Mouse (Mus musculus): ENCODE data around the gene Cdx2. TPM values are rescaled to one million over a fixed set of nuclear protein-coding genes. Genes with fewer than 3 reads are reported as not detected.
A peak's percentile ranks its signal among the peaks of the same experiment; 100 is the strongest.

The Cdx2 gene
- total and polyA plus RNA-seq, 3 experiments: not detected

DNA sequence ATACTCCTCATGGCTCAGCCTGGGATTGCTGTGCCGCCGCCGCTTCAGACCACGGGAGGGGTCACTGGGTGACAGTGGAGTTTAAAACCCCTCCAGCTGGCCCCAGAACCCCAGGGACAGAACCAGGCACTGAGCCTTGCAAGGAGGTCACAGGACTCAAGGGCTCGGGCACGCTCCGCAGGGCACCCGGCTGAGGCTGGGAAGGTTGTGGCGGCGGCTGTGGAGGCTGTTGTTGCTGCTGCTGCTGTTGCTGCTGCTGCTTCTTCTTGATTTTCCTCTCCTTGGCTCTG, 5.3 kb downstream of the Cdx2 start:
- Histone ChIP-seq H3K9ac (ENCODE audit: low read depth, low read length) (no peak overlapping the region), H3K79me2 (replicated peaks; ENCODE audit: control insufficient read depth, insufficient read depth, low read length) (no peaks in the 10 kb centered on the region), H3K36me3 (ENCODE audit: control insufficient read depth, insufficient read depth, low read length) (no peaks in the 10 kb centered on the region), H3K4me1 (ENCODE audit: control insufficient read depth, insufficient read depth, low read length) (no peaks in the 10 kb centered on the region), H3K4me3 (no peak overlapping the region), H3K27me3 (ENCODE audit: control insufficient read depth, insufficient read depth, low read length) (peaks cover 26% of the 10 kb centered on the region), H3K27ac (no peak overlapping the region)
- no peak for DNase-seq
- intact Hi-C loops (cut with DNase I): no loop called here
- 3% methylated on average over 10 of the region's 10 CpGs for WGBS
- TF ChIP-seq CTCF (IDR thresholded peaks at IDR 0.05) (no peak), POLR2A (IDR thresholded peaks at IDR 0.05; ENCODE audit: insufficient read depth, low read depth, low read length) (no peak), EP300 (IDR thresholded peaks at IDR 0.05; ENCODE audit: insufficient read depth, low read depth, low read length) (no peak)

DNA sequence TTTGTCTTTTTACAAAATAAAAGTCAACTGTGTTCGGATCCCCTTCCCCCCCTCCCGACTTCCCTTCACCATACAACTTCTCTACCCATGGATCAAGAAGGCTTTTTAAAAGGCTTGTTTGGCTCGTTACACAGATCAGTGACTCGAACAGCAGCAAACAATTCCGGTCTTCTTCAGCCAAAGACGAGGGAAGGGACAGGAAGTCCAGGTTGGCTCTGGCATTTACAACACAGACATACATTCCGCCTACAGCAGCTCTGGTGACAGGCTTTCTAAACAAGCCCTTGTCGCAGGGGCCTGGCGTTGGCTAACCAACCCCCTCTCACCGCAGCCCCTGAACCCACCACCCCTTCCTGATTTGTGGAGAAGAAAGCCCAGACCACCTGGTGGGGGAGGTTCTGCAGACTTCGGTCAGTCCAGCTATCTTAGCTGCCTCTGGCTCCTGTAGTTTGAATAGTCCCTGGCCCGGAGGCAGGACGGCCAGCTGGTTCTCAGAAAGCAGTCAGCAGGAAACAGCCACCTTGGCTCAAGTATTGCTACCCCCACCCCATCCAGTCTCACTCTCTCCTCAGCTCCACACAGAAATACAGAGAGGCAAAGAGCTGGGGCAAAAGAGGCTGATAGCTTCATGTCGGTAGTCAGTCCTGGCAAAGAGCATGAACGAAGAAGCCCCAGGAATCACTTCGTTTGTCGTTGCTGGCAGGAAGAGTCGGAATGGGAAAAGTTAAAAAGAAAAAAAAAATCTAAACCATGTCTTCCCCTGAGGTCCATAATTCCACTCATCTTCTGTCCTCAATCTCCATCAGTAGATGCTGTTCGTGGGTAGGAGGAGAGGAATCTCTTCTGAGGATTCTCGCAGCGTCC, 5.9 kb downstream of the Cdx2 start:
- WGBS: 2% methylated on average over 21 of the region's 21 CpGs

DNA sequence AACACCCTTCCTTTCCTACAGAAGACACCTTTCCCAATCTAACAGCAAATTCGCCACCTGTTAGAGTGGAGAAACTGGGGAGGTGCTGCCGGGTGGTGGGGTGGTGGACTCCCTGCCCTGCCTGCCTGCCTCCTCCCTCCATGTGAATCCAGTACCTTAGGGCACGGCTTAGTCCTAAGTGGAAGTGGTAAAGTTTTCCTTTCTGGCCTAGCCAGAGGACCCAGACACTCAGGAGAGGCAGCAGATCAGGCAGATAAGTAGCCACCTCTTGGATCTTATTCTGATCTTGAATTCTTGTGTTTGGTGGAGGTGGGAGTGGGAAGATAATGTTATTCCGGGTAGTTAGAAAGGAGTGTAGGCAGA, 7.1 kb downstream of the Cdx2 start:
- Histone ChIP-seq H3K36me3 (ENCODE audit: control insufficient read depth, insufficient read depth, low read length) (no peaks in the 10 kb centered on the region), H3K4me1 (ENCODE audit: control insufficient read depth, insufficient read depth, low read length) (no peaks in the 10 kb centered on the region), H3K79me2 (replicated peaks; ENCODE audit: control insufficient read depth, insufficient read depth, low read length) (no peaks in the 10 kb centered on the region), H3K4me3 (no peak overlapping the region), H3K27ac (no peak overlapping the region), H3K9ac (ENCODE audit: low read depth, low read length) (no peak overlapping the region), H3K27me3 (ENCODE audit: control insufficient read depth, insufficient read depth, low read length) (peaks cover 21% of the 10 kb centered on the region)
- DNase-seq: no peak
- intact Hi-C loops (cut with DNase I): no loop called here
- WGBS: 6% methylated on average over 4 of the region's 4 CpGs
- no peak for TF ChIP-seq CTCF (IDR thresholded peaks at IDR 0.05)
- TF ChIP-seq EP300 (IDR thresholded peaks at IDR 0.05; ENCODE audit: insufficient read depth, low read depth, low read length): no peak
- TF ChIP-seq POLR2A (IDR thresholded peaks at IDR 0.05; ENCODE audit: insufficient read depth, low read depth, low read length): no peak

More for the DNA sequence above, 5.9 kb downstream of the Cdx2 start:
- H3K36me3 ChIP-seq (ENCODE audit: control insufficient read depth, insufficient read depth, low read length): no peaks in the 10 kb centered on the region
- TF ChIP-seq CTCF (IDR thresholded peaks at IDR 0.05) (no peak), POLR2A (IDR thresholded peaks at IDR 0.05; ENCODE audit: insufficient read depth, low read depth, low read length) (no peak), EP300 (IDR thresholded peaks at IDR 0.05; ENCODE audit: insufficient read depth, low read depth, low read length) (no peak)
- H3K9ac ChIP-seq (ENCODE audit: low read depth, low read length): no peak overlapping the region
- no peak overlapping the region for H3K27ac ChIP-seq
- no peak overlapping the region for H3K4me3 ChIP-seq
- H3K4me1 ChIP-seq (ENCODE audit: control insufficient read depth, insufficient read depth, low read length): no peaks in the 10 kb centered on the region
- H3K27me3 ChIP-seq (ENCODE audit: control insufficient read depth, insufficient read depth, low read length): peaks cover 23% of the 10 kb centered on the region
- DNase-seq: no peak
- H3K79me2 ChIP-seq (replicated peaks; ENCODE audit: control insufficient read depth, insufficient read depth, low read length): no peaks in the 10 kb centered on the region
- intact Hi-C loops (cut with DNase I): no loop called here

DNA sequence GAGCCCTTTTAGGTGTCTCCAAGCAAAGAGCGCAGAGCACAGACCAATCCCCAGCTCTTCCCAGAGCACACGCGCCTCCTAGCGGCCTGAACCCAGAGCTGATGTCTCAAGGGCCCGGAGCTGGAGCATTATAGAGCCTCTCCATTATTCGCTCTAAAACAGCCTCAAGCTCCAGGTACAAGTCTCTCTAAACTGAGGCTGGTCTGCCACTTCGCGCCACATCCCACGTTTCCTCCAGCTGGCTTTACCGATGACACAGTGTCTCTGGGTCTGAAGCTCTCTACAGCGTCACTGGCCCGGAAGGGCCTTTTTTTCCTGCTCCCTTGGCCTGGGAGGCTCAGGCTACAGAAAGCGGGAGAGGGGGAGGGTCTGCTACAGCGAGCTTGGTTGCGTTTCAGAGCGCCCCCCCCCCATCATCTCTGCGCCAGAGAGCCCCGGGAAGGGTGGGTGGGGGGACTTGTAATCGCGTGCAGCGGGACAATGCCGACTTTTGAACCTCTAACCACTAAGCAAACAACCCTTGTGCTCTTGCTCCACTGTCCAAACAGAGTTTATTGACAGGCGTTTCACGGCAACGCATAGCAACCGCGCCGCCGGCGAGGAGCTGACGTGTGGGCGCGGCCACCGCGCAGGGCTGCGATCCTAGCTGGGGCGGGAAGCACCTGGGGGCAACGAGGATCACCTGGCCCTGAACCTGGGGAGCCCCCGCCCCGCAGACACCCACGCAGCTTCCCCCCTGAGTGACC, 7.6 kb downstream of the Cdx2 start:
- Histone ChIP-seq H3K36me3 (ENCODE audit: control insufficient read depth, insufficient read depth, low read length) (no peaks in the 10 kb centered on the region), H3K27ac (no peak overlapping the region), H3K27me3 (ENCODE audit: control insufficient read depth, insufficient read depth, low read length) (peaks cover 19% of the 10 kb centered on the region), H3K4me3 (no peak overlapping the region), H3K9ac (ENCODE audit: low read depth, low read length) (no peak overlapping the region), H3K79me2 (replicated peaks; ENCODE audit: control insufficient read depth, insufficient read depth, low read length) (no peaks in the 10 kb centered on the region), H3K4me1 (ENCODE audit: control insufficient read depth, insufficient read depth, low read length) (no peaks in the 10 kb centered on the region)
- WGBS: 2% methylated on average over 41 of the region's 41 CpGs
- TF ChIP-seq EP300 (IDR thresholded peaks at IDR 0.05; ENCODE audit: insufficient read depth, low read depth, low read length): no peak
- peak; percentile 74 for TF ChIP-seq CTCF (IDR thresholded peaks at IDR 0.05)
- intact Hi-C loops (cut with DNase I): loop anchor here (1.0 kb wide), 1 partner anchor 359 kb away; no protein-coding TSS in a partner anchor
- DNase-seq: peak in 1 of 2 experiments; percentile 43

DNA sequence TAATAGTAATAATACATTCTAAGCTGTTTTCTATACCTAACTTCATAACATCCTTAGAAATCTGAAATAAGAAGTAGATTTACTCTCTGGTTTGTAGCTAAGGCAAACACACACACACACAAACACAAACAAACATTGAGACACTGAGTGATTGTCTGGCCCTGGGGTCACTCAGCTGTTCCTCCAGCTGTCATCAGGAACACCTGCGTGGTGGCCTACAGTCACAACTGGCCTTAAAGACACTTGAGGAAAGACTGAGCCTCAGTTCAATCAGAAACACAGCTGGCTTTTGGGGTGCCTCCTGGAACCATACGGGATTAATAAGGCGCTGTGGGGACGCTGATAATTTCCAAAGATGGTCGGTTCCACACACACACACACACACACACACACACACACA, 9.8 kb downstream of the Cdx2 start:
- H3K27ac ChIP-seq: no peak overlapping the region
- H3K36me3 ChIP-seq (ENCODE audit: control insufficient read depth, insufficient read depth, low read length): no peaks in the 10 kb centered on the region
- WGBS: 40% methylated on average over 5 of the region's 5 CpGs
- peaks cover 15% of the 10 kb centered on the region for H3K27me3 ChIP-seq (ENCODE audit: control insufficient read depth, insufficient read depth, low read length)
- H3K4me1 ChIP-seq (ENCODE audit: control insufficient read depth, insufficient read depth, low read length): no peaks in the 10 kb centered on the region
- no peak overlapping the region for H3K4me3 ChIP-seq
- no peak for DNase-seq
- no peak for TF ChIP-seq CTCF (IDR thresholded peaks at IDR 0.05)
- no peak overlapping the region for H3K9ac ChIP-seq (ENCODE audit: low read depth, low read length)
- intact Hi-C loops (cut with DNase I): no loop called here
- H3K79me2 ChIP-seq (replicated peaks; ENCODE audit: control insufficient read depth, insufficient read depth, low read length): no peaks in the 10 kb centered on the region

DNA sequence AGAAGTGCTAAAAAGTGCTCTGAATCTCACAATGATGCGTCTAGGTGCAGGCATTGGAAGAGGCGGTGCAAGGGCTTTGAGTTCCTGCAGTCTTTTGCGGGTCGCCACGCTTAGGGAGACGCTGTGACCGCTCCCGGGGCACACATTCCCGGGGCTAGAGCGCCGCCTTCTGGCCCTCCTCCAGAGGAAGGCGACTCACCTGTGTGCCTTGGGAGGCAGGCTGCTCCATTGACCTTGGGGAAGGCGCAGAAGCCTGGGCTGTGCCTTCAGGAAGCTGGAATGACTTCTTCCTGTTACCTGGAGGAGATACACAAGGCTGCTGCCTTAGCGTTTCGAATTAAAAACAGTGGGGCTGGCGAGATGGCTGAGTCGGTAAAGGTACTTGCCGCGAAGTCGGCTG, 12.9 kb downstream of the Cdx2 start:
- H3K4me3 ChIP-seq: no peak overlapping the region
- WGBS: 13% methylated on average over 20 of the region's 20 CpGs
- no peak overlapping the region for H3K27ac ChIP-seq
- DNase-seq: no peak
- H3K79me2 ChIP-seq (replicated peaks; ENCODE audit: control insufficient read depth, insufficient read depth, low read length): no peaks in the 10 kb centered on the region
- no peaks in the 10 kb centered on the region for H3K36me3 ChIP-seq (ENCODE audit: control insufficient read depth, insufficient read depth, low read length)
- no peak for TF ChIP-seq EP300 (IDR thresholded peaks at IDR 0.05; ENCODE audit: insufficient read depth, low read depth, low read length)
- TF ChIP-seq CTCF (IDR thresholded peaks at IDR 0.05): peak; percentile 24; the same call in 1 of the 2 replicates
- intact Hi-C loops (cut with DNase I): no loop called here
- H3K9ac ChIP-seq (ENCODE audit: low read depth, low read length): no peak overlapping the region
- no peaks in the 10 kb centered on the region; the same call in 1 of the 2 replicates for H3K27me3 ChIP-seq (ENCODE audit: control insufficient read depth, insufficient read depth, low read length)
- no peaks in the 10 kb centered on the region for H3K4me1 ChIP-seq (ENCODE audit: control insufficient read depth, insufficient read depth, low read length)

All from heart, adult 2 months (tissue).